Mouse (Mus musculus): ENCODE results near the gene Olfr1158. TPM values are rescaled to one million over a fixed set of nuclear protein-coding genes. Genes with fewer than 3 reads are reported as not detected.
"Not testable (repeated sequence)": the region's sequence is repeated elsewhere in the genome, so short reads cannot be mapped to it uniquely, and the experiment has no call there.

Olfr1158 gene
- total RNA-seq (2022), result not detected

- DNase-seq (ENCODE audit: low spot score in 2 of 2), result no peak
Observed at GRCm38 (mm10) chr2:87989813-87990212, at the start of gene Olfr1158. Gene Olfr1158 (plus strand): TSS chr2:87990113.

- DNase-seq (ENCODE audit: low spot score in 2 of 2), result no peak
Observed at GRCm38 (mm10) chr2:87945037-87945436, 44.9 kb upstream of the Olfr1158 start, which contains the start of gene Olfr1155. Gene Olfr1155 (minus strand): TSS chr2:87945137.

- no peak for DNase-seq (ENCODE audit: low spot score in 2 of 2)
Observed at GRCm38 (mm10) chr2:87953000-87953399, 36.9 kb upstream of the Olfr1158 start, which contains the start of gene Olfr1156. Gene Olfr1156 (minus strand): TSS chr2:87953100.

GRCm38 (mm10) chr2:87968199-87968598 is 21.7 kb upstream of the Olfr1158 start, which contains the start of gene Olfr1157:
Gene Olfr1157 (minus strand): TSS chr2:87968299.
- no peak for DNase-seq (ENCODE audit: low spot score in 2 of 2)

GRCm38 (mm10) chr2:87974563-87974962 is 15.3 kb upstream of the Olfr1158 start, which contains the start of gene Olfr74:
Gene Olfr74 (minus strand): TSS chr2:87974663.
- DNase-seq (ENCODE audit: low spot score in 2 of 2), result no peak

- no peak for DNase-seq (ENCODE audit: low spot score in 2 of 2)
Observed at GRCm38 (mm10) chr2:88007515-88008318, 17.8 kb downstream of the Olfr1158 start, which contains the start of gene Olfr1160. Gene Olfr1160 (minus strand): TSS chr2:88008268.

GRCm38 (mm10) chr2:88022474-88022873 is 32.6 kb downstream of the Olfr1158 start, which contains the start of gene Olfr1161:
Gene Olfr1161 (plus strand): TSS chr2:88022774.
- not testable (repeated sequence) for DNase-seq (ENCODE audit: low spot score in 2 of 2)

GRCm38 (mm10) chr2:88037599-88037998 is 47.7 kb downstream of the Olfr1158 start, which contains the start of gene Olfr73:
Gene Olfr73 (minus strand): TSS chr2:88037699.
- no peak for DNase-seq (ENCODE audit: low spot score in 2 of 2)

Other genes with a start within 250 kb of the Olfr1158 start
- not detected for gene Olfr1140, start 246.4 kb upstream of the Olfr1158 start, total RNA-seq (2022)
- gene Olfr1141, start 236.1 kb upstream of the Olfr1158 start, total RNA-seq (2022), result not detected
- not detected for gene Olfr152, start 210.6 kb upstream of the Olfr1158 start, total RNA-seq (2022)
- not detected for gene Olfr1143, start 189.5 kb upstream of the Olfr1158 start, total RNA-seq (2022)
- gene Olfr1145, start 180.3 kb upstream of the Olfr1158 start, total RNA-seq (2022), result not detected
- not detected for gene Olfr1148, start 159.6 kb upstream of the Olfr1158 start, total RNA-seq (2022)
- gene Olfr1150-ps1, start 146.1 kb upstream of the Olfr1158 start, total RNA-seq (2022), result not detected
- not detected for gene Olfr1151, start 134.3 kb upstream of the Olfr1158 start, total RNA-seq (2022)
- gene Olfr1152, start 123.6 kb upstream of the Olfr1158 start, total RNA-seq (2022), result not detected
- not detected for gene Olfr1153, start 95.2 kb upstream of the Olfr1158 start, total RNA-seq (2022)
- gene Olfr1154, start 84.9 kb upstream of the Olfr1158 start, total RNA-seq (2022), result not detected
- gene Olfr1155, start 45.0 kb upstream of the Olfr1158 start, total RNA-seq (2022), result not detected
- gene Olfr1156, start 37.0 kb upstream of the Olfr1158 start, total RNA-seq (2022), result under 1 TPM in 3 of 4 experiments, not detected in 1; 0.14 to 0.23 (median 0.22) TPM
- gene Olfr1157, start 21.8 kb upstream of the Olfr1158 start, total RNA-seq (2022), result not detected
- not detected for gene Olfr74, start 15.4 kb upstream of the Olfr1158 start, total RNA-seq (2022)
- gene Olfr1160, start 18.2 kb downstream of the Olfr1158 start, total RNA-seq (2022), result not detected
- gene Olfr1161, start 32.7 kb downstream of the Olfr1158 start, total RNA-seq (2022), result not detected
- not detected for gene Olfr73, start 47.6 kb downstream of the Olfr1158 start, total RNA-seq (2022)
- gene Olfr1162, start 61.0 kb downstream of the Olfr1158 start, total RNA-seq (2022), result not detected
- gene Olfr1163, start 81.7 kb downstream of the Olfr1158 start, total RNA-seq (2022), result not detected
- not detected for gene Olfr1164, start 103.9 kb downstream of the Olfr1158 start, total RNA-seq (2022)
- gene Olfr1166, start 138.2 kb downstream of the Olfr1158 start, total RNA-seq (2022), result not detected
- not detected for gene Olfr1167, start 165.1 kb downstream of the Olfr1158 start, total RNA-seq (2022)
- not detected for gene Olfr1168, start 191.8 kb downstream of the Olfr1158 start, total RNA-seq (2022)
- not detected for gene Olfr1170, start 238.2 kb downstream of the Olfr1158 start, total RNA-seq (2022)

Measured in left cerebral cortex, adult 8-10 months (tissue).